Mouse (Mus musculus): ENCODE measurements around the gene Bckdk.

DNA sequence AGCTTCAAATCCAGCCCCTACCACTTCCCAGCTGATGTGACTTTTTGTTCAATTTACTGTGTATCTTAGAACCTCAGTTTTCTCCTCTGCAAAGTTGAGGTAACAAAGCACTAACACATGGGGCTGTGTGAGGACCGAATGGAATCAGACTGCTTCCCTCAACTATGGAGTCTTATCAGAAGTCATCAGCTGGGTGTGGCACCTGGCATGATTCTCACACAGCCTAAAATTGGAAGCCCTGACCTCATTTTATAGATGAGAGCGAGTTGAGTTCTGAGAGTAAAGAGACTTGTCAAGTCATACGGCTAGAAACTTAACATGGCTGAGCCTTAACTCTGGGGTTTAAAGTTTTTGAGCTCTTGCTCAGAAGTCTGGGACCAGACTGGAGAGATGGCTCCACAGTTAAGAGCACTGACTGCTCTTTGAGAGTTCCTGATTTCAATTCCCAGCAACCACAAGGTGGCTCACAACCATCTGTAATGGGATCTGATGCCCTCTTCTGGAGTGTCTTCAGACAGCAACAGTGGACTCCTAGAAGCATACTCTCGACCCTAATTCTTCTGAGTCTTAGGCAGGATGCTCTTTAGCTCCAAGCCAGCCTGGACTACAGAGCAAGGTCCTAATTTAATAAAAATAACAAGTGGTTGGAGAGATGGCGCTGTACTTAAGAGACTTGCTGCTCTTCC, 33.6 kb upstream of the Bckdk start:
- no peak for TF ChIP-seq CTCF (IDR thresholded peaks at IDR 0.05; ENCODE audit: low read depth)
- no peak for TF ChIP-seq EP300 (IDR thresholded peaks at IDR 0.05; ENCODE audit: low read depth)

Data from heart, postnatal 0 days (tissue).